Mouse (Mus musculus) neural tube, embryonic 10.5 days (tissue): ENCODE data around the gene Exo5.

ENCODE experiments used
- DNase-seq: peaks from one replicate; pipeline ENCODE4 v3.0.0-alpha.2; 2017; ENCODE audit warnings: low spot score; ENCODE audit errors: extremely low spot score

The Exo5 gene

DNA sequence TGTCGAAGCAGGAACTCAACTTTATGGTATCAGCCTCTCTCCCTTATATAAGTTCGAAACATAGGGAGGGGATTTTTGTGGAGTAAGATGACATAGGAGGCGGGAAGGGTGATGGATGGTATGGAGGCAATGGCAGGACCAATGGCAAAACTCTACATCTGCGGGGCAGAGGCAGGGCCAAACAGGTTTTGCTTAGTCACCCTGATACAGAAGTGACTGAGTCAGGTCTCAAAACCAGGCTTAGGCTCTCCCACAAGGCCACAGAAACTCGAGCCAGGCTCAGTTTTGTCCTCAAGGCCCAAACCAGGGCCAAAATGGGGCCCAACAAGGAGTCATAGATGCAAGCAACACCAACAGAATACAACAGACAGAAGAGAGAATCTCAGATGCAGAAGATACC is 19.2 kb downstream of the Exo5 start:
- no peak for DNase-seq

DNA sequence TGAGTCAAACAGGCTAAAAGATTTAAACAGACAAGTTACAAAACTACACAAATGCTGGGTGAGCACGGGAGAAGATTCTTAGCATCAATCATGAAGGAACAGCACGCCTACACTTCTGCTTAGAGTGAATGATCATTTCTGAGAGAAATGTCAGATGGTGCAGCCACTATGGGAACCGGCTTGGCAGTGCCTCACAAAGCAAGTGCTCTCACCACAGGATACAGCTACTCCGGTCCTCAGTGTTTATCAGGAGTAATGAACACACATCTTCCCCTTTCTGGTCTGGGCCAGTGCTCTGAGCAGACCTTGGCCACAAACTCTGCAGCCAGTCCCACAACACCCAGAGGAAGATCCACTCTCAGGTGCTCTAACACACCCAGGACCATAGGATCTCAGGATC is 20.3 kb downstream of the Exo5 start:
- DNase-seq: no peak

DNA sequence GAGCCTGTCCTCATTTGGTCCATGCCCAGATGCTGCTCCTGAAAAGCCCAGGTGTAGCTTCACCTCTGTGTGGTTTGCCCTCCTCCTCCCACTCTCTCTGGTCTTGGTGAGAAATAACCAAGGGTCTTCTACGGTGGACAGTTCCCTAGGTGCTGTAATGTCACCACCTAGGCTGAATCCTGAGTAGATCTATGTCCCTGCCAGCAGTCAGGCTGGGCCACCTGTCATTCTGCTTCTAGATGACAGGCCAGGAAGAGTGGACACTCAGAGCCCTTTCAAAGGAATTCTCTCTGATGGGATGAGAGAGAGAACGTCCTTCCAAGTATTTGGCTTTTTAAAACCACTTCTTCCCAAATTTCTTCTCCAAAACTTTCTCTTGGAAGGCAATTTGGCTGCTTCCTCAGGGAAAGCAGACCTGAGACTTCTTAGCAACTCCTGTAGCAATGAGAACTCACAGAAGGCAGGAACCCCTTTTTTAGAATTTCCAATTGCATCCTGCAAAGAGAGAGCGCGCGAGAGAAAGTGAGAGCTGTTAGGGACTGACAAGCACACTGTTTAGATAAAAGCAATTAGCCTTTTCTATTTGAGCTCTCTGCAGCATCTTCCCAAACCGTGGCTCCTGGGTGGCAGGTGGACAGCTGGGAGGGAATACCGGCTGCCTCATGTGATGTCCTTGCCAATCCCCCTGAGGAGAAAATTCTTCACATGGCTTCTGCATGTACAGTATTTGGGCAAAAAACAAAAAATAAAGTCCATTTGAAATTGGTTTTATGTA is 28.8 kb downstream of the Exo5 start:
- DNase-seq: no peak

DNA sequence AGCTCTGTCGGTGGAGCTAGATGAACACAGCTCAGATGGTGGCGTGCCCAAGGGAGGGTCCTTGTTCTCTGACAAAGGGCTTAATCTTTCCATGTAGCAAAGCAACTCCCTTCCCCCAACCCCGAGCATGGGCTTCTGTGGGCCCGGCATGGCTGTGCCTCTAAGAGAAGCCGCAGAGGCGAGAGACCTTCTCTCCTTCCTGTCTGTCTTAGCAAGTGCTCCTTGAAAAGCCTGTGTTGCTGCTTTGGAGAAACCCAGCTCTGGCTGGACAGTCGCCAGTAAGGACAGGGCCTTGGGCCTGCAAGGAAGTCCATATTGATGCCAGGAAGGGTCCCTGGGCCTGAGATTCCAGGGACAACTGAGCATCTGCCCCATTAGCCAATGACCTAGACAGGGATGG is 29.6 kb downstream of the Exo5 start:
- DNase-seq: no peak

DNA sequence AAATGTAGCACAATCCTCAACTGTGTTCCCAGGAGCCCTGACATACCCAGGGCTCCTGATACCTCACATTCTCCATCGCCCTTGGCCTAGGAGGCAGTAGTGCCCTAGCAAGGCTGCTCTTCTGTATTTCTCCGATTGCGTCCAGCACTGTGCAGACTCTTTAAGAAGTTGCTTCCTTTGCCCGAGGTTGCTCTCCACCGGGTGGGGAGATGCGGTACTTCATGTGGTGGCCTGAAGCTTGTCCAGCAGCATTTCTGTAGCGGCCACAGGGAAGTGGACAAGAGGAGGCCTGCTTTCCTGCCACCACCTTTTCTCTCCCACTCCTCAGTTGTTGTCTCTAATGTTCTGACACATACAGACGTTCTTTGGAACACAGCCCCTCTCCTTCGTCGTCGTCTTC is 30.2 kb downstream of the Exo5 start:
- no peak for DNase-seq

DNA sequence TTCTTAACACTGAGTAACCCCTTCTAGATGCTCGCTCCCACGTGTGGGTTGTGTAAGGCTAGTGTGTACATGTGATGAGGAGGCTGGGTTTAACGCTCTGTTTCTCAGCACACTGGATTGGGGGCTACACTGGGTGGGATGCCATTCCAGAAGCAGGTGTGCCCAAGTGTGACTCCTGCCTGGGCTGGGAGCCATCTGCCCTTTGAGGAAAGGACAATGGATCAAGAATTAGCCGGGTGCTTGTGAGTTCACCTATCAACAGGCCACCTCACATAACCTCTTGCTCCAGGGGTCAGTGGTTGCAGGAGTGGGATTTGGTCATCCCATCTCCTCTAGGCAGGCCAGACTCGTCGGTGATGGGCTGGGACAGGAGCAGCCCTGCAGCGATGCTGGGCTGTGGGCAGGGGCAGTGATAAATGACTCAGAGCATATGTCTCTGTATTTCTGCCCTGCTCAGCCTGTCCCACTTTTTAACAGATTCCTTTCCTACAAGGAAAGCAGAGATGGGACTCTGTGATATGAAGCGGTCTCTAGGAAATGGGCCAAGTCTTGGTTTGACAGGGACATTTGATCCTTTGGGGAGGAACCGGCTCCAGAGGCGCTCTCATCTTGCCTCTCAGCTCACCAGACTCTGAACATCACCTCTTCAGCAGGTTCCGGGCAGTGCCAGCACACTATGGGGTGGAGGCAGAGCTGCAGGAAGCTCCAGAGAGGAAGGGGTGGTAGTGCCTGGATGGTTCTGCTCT is 31.0 kb downstream of the Exo5 start:
- no peak for DNase-seq

DNA sequence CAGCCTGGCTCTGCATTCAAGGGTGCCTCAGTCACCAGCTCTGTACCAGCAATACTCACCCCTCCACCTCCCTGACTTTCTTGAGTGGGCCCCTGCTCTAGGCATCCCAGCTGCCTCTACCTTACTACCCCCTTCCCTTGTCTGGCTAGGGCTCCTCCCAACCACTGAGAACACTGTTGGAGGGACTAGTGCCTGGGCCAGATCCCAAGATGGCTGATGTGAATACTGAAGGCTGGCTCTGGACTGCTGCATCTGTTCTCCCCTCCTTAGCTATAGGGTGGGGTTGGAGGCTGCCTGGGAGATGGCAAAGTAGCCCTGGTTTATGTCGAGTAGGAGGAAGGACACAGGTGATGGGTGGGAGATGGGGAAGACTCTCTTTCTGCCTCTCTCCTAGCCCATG is 32.3 kb downstream of the Exo5 start:
- DNase-seq: no peak

DNA sequence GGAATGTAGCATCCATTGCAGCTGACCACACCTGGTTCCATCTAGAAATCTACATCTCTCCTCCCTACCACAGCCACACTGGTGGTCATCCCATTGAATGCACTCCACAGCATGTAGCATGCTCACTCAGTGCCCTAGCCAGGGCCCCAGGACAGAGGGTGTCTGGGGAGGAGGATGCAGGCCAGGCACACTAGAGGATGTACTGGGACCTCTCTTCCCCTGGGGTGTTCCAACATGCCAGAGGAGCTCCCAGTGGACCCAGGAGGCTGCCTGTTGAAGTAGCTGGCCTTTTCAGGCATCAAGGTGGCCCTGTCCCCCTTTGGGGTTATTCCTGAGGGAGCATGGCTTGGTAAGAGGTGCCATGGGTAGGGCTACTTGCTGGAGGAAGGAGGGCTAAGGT is 32.9 kb downstream of the Exo5 start:
- DNase-seq: no peak

DNA sequence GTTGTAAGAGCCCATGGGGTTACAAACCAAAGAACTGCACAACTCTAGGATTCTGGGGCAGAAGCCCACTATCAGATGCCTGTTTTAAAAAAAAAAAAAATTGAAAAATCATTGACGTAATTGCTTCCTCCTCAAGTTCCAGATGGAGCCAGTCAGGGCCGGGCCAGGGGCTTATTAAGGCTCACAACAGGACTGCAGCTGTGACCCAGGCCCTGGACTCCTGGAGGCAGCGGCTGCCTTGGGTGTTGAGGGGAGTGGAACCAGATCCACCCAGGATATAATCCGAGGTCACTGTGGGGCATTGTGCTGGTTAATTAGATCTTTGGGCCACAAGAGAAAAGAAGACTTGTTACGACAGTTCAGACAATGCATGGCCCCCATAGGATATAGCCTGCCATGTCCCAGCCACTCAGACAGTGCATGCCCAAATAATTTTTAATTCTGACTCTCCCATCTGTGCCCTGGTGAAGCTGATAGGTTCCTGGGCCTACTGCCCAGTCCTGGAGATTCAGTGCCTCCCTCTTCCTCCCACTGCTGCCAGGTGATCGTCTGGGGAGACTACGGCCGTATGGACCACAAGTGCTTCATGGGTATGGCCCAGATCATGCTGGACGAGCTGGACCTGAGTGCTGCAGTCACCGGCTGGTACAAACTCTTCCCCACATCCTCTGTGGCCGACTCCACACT is 33.9 kb downstream of the Exo5 start:
- no peak for DNase-seq

DNA sequence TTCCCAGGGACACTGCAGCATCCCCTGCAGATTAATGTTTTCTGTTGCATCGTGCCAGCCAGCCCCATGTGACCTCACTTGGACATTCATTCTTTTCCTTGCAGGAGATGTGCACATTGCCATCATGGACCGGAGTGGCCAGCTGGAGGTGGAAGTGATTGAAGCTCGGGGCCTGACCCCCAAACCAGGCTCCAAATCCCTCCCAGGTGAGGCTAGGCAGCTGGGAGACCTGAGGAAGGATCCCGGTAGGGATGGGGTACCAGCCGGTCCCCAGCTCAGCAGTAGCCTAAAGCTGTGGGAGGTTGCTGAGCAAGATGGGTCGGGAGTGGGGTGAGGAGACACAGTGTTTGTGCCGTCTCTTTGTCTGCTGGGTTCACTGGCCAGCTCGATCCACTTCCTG is 35.9 kb downstream of the Exo5 start:
- no peak for DNase-seq

DNA sequence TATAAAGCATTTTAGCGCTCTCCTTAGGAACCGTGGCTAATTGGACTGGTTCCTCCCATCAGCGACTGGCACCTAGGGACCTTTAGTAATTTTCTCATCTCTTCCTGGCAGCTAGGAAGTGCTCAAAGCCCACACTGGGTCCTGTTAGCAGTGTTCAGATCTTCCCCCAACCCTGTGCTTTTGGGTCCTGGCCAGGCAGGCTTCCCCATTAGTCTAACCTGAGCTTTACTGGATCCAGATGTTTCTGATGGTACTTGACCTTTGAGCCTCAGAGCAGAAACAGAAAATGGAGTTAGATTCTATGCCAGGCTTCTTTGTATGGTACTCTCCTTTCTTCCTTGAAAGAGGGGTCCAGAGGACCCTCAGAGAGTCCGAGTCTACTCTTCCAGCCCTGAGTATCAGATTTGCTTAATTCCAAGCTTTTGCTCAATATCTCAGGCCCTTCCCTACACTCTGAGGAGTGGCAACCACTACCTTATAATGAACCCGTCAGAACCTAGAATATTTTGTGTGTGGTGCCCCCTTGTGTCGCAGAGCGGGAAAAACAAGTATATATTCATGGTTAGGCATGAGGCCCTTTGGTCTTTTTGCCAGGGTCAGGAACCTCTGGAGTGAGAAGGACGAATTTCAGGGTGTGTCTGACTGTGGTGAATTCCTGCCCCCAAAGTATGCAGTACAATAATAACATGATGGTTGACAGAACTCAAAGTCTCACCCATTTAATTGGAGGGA is 37.3 kb downstream of the Exo5 start:
- DNase-seq: peak; percentile 56

DNA sequence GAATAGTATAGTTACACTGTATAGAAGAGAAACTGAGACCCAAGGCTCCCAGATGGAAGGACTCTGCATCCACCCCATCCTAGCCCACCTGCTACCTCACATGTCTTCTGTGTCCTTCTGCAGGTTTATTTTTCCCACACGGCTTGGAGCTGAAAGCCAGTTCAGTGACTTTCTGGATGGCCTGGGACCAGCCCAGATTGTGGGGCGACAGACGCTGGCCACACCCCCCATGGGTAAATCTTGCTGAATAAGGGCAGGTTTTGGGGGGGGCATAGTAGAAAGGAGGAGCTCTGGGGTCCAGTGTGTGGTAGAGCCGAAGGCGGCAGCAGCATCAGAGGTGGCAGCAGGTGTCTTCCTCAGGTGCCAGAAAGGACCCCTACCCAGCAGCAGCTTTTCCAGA is 38.0 kb downstream of the Exo5 start:
- no peak for DNase-seq

DNA sequence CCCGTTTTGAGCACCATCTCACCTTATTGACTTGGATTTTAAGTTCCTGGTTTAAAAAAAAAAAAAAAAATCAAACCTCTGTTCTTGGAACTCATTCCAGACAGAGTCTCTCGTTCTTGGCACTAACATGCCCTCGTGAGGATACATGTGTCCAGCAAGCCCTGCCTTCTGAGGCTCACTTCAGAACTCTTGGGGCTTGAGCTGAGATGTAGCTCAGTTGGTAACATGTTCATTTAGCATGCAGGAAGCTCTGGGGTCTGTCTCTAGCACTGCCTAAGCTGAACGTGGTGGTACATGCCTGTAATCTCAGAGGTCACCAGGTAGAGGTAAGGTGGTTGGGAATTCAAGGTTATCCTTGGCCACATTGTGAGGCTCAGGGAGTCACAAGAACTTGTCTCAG is 38.7 kb downstream of the Exo5 start:
- no peak for DNase-seq

DNA sequence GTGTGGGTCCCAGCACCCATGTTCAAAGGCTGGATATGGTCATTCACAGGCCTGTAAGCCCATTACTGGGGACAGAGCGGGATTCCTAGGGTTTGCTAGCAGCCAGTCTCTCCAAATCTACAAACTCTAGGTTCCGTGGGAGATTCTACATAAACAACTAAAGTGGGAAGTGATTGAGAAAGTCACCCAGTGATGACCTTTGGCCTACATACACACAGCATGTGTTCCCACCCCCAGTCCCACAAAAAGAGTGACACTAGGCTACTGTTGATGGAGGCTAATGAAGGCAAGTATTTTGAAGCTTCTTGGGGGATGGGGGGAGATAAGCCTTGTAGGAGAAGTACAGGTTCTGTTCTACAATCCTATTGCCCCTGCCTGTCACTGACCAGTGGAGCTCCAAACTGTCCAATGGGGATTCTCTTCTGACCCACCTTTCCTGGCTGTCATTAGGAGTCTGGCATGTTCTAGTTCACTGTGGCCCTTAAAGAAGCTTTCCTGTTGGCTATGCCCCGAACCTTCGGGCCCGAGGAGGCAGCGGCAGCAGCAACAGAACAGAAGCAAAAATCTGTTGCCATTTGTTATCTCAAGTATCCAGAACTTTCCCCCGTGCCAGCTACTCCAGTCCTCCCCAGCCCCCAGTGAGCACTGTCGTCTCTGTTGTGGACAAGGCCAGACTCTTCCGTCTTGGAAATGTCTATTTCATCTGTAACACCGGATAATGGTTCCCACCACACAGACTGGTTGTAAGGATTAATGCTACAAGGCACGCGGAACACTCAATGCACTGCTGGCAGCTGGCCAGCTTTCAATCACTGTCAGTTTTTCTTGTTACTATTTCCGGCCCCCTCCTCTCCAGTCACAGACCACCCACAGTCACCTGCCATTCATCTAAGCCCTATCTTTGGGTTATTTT is 39.4 kb downstream of the Exo5 start:
- no peak for DNase-seq

DNA sequence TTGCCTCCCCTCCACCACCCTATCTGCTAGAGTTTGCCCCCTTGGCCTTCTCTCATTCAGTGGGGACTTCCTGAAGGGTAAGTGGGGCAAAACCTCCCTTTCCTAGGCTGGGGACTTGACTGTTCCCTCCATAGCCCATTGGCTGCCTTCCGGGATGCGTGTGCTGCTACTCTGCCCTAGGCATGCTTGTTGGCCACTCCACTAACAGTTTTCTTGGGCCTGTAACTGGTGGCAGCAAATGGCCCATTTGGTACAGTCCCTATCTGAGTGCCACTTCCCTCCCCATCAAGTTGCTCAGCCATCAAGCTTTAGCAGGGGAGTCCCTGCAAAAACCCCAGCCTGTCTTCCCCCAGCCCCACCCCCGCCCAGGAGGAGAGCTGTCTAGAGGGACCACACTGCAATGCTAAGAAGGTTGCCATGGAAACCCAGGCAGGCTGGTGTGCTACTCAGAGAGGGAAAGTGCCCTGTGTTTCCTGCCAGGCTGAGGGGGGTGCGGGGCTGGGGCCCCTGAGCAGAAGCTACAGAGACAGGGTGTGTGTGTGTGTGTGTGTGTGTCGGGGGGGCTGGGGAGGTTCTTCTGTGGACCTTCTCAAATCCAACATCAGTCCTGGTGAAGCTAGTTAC is 42.7 kb downstream of the Exo5 start:
- DNase-seq: no peak

DNA sequence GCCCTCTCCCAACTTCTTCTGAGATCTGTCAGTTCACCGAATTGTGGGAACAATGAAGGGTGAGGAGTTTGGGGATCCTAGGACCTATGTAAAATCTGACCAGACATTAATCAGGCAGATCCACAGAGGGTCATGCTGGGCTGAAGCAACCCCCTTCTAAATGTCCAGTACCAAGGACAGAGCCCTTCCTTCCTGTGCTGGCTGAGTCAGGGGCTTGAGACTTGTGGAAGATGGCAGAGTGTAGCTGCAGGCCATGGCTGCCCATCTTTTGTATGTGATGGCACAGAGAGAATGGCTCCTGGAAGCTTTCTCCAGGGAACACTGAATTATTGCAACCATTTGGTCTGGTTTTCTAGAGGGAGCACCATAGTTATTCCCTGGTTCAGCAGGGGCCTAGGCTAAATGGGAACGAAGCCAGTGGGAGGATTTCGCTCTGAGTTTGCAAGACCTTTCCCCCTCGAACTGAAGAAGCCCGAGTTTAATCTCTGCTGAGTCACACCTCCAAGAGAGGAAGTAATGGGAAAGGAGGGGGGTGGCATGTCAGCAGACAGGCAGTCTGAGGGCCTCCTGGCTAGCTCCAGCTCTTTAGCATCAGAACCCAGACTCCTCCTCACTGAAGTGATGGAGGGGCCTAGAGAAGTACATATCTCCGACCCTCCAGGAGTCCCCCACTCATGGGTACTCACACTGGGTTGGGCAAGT is 43.9 kb downstream of the Exo5 start:
- DNase-seq: no peak

DNA sequence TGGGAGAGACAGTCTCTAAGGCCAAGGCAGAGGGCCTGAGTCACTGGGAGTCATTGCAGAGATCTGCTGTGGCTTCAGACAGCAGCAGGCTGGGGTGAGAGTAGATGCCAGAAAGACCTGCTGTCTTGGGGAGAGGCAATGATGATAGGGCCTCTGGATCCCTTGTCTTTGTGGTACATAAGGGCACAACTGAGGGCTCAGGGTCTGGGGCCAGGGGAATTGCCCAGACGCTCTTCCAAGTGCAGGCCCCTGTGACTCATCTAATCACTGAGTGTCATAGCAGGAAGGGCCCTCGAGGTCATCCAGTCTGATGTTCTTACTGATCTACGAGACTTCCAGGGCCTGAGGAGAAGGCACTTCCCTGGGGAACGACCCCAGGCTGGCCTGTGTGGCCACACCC is 45.4 kb downstream of the Exo5 start:
- DNase-seq: no peak

DNA sequence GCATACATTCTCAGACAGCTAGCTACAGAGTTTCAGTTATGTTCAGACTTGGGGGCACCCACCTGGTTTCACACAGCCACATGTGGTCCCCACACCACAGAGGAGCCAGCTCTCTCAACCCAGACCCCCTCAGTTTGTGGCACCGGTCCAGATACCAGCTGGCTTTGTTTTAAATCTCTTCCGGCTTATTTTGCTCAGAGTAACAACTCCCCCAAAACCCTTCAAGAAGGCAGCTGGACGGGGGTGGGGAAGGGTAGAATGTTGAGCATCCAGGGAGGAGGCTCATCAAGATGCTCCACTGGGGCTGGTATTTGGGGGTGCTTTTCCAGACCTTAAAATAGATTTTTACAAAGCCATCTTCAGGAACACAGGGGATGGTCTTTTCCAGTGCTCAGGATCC is 46.1 kb downstream of the Exo5 start:
- no peak for DNase-seq

DNA sequence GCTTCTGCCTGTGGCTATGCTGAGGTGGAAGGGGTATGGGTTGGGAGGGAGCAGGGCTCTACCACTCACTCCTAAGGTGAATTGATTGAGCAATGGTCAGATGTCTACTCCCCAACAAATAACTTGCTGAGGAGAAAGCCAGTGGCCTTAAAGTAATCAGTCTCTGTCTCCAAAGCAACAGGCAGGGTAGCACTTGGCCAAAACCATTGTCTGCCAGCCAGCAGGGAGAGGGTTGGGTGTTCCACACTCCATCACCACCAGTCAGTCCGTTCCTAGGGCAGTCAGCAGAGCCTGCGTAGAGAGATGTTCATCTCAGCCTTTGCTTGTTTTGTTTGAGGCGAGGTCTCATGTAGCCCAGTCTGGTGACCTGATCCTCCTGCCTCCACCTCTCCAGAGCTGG is 48.9 kb downstream of the Exo5 start:
- DNase-seq: no peak
